Mouse (Mus musculus) splenic B cell, adult 2 months (primary cell): Measurements from ENCODE around the gene Kcnk18.

ENCODE experiments used
- DNase-seq: peaks from one replicate; pipeline ENCODE4 v3.0.0-alpha.2; 2011; ENCODE audit warnings: low read depth, low spot score
- H3K27me3 ChIP-seq: 2 replicates; pipeline ENCODE4 v1.6.1; 2012; ENCODE audit warnings: mild to moderate bottlenecking, low read length, moderate library complexity, mixed read lengths; ENCODE audit not compliant: control insufficient read depth, poor library complexity, insufficient read depth, severe bottlenecking
- H3K36me3 ChIP-seq: 2 replicates; pipeline ENCODE4 v1.6.1; 2012; ENCODE audit warnings: mild to moderate bottlenecking, low read length, moderate library complexity, mixed read lengths; ENCODE audit not compliant: control insufficient read depth, poor library complexity, insufficient read depth, severe bottlenecking

Kcnk18 gene

GRCm38 (mm10) chr19:59218991-59219390, at the start of gene Kcnk18:
Gene Kcnk18 (plus strand): TSS chr19:59219214.
- H3K27me3 ChIP-seq = no peaks in the 10 kb centered on the region
- DNase-seq = no peak
- no peaks in the 10 kb centered on the region for H3K36me3 ChIP-seq

GRCm38 (mm10) chr19:59169936-59170765, 48.9 kb upstream of the Kcnk18 start, which contains the start of gene Vax1:
Gene Vax1 (minus strand): TSS chr19:59170056.
- DNase-seq = no peak
- Histone ChIP-seq H3K27me3 (no peaks in the 10 kb centered on the region; the same call in 1 of the 2 replicates), H3K36me3 (no peaks in the 10 kb centered on the region)

- DNase-seq = no peak
Observed at GRCm38 (mm10) chr19:59170766-59171095, 48.3 kb upstream of the Kcnk18 start.

DNA sequence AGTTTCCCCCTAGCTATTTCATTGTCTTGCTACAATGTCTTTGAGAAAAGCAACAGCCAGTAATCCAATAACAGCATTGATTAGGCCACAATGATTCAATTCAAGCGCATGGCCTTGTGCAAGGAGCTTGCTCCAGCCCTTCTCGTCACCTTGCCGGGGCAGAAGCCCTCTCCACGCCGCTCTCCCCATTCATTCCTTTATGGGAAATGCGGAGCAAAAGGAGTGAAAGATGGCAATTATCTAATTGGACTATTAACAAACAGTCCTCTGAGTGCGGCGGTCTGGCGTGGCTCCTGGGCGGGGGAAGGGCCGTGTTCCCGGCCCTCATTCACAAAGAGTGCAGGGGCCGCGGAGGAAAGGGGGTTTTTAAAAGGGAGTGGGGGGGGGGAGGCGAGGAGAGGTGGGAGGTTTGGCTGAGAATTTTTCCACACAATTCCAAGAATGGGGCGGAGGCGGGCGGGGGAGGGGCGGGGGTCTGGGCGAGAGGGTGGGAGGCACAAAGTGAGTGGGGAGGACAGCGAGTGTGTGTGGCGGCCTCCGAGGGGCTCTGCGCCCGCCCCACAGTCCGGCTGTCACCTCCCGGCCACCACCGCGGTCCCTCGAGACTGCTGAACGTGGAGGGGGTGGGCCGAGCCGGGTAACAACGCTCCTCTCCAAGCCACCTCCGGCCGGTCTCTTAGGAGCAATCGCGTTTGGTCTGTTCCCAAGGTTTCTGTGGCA, 47.7 kb upstream of the Kcnk18 start:
- no peak for DNase-seq
- Histone ChIP-seq H3K36me3 (no peaks in the 10 kb centered on the region), H3K27me3 (no peaks in the 10 kb centered on the region; the same call in 1 of the 2 replicates)

More at GRCm38 (mm10) chr19:59170766-59171095, 48.3 kb upstream of the Kcnk18 start:
- no peaks in the 10 kb centered on the region for H3K36me3 ChIP-seq
- H3K27me3 ChIP-seq = no peaks in the 10 kb centered on the region; the same call in 1 of the 2 replicates

GRCm38 (mm10) chr19:59171871-59172245, 47.2 kb upstream of the Kcnk18 start:
- Histone ChIP-seq H3K36me3 (no peaks in the 10 kb centered on the region), H3K27me3 (no peaks in the 10 kb centered on the region; the same call in 1 of the 2 replicates)
- no peak for DNase-seq

GRCm38 (mm10) chr19:59172781-59173180, 46.2 kb upstream of the Kcnk18 start:
- DNase-seq = no peak
- Histone ChIP-seq H3K27me3 (no peaks in the 10 kb centered on the region; the same call in 1 of the 2 replicates), H3K36me3 (no peaks in the 10 kb centered on the region)

- no peak for DNase-seq
- Histone ChIP-seq H3K36me3 (no peaks in the 10 kb centered on the region), H3K27me3 (no peaks in the 10 kb centered on the region; the same call in 1 of the 2 replicates)
Observed at GRCm38 (mm10) chr19:59173341-59174015, 45.5 kb upstream of the Kcnk18 start.

DNA sequence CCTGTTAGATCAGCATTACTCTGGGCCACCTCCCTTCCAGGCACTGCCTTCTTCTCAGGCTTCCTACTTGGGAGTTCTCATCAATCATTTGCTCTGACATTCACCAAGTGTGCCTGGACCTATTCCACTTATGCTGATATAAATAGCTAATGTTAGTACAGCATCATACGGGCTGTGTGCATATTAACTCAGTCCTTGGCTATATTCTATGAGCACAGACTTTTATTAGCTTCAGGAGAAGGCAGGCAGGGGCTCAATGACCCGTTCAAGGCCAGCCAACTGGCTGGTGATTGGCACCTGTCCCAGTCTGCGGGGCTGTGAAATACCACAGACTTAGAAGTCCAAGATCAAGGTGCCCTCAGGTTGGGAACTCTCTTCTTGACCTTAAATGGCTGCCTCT, 35.0 kb upstream of the Kcnk18 start:
- H3K27me3 ChIP-seq = no peaks in the 10 kb centered on the region; the same call in 1 of the 2 replicates
- no peak for DNase-seq
- H3K36me3 ChIP-seq = no peaks in the 10 kb centered on the region

GRCm38 (mm10) chr19:59188981-59189380, 30.0 kb upstream of the Kcnk18 start:
- H3K27me3 ChIP-seq = peaks cover 2% of the 10 kb centered on the region; the same call in 1 of the 2 replicates
- no peak for DNase-seq
- no peaks in the 10 kb centered on the region for H3K36me3 ChIP-seq

DNA sequence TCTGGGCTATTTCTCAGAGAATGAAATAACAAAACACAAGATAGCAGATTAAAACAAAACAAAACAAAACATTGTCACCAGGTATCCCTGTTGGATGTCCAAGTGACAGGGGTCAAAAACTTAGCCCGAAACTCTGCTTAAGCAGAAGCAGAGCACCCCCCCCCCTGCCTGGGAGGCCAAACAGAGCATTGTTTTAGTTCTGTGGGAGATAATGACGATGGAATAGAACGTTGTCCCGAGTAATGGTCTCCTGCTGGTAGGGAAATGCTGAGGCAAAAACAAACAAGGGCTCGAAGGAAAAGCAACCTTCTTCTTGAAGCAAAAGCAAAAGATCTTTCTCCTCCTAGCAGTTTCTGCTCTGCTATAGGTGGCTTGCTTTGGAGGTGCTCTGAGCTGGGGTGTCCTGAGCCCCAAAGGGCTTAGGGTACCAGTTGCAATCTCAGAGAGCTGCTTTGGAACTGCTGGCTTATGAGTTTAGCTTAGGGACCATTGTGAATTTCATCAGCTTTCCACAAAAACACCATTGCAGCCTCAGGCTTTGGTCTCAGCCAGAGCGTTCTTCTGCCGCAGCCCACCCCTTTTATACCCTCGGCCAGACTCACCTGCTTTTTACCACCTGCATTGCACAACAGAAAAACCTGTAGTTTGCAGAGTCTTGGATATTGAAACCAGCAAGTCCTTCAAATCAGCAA, 28.4 kb upstream of the Kcnk18 start:
- Histone ChIP-seq H3K27me3 (peaks cover 2% of the 10 kb centered on the region; the same call in 1 of the 2 replicates), H3K36me3 (no peaks in the 10 kb centered on the region)
- DNase-seq = no peak

DNA sequence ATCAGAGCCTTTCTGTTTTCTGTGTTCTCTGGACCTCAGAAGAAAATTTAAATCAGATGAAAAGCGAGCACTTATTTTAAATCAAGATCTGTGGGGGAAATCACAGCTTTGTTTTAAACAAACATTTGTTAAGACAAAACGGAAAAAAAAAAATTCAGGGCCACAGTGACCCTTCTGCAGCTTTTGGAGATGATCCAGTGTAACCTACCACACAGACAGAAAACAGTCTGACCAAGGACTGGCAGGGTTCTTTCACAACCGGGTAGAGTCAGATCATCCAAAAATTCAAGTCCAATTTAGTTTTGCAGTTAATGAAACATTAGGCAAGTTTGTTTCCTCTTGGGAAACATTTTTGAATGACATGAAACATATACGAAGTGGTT, 27.9 kb upstream of the Kcnk18 start:
- H3K36me3 ChIP-seq = no peaks in the 10 kb centered on the region

DNA sequence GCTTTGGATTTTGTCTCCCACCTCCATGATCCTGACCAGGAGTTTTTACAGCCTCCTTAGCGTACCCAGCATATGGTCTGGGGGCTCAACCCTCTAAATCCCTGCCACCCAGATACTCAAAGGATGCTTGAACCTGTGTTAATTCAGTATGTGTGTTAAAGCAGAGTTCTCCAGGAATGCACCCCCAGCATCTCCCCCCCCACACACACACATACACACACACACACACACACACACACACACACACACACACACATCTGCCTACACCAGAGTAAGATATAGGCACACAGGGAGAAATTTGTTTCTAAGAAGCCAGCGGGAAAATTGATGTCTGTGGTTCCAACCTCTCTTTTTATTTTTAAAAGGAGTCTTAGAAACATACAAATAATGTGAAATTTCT, 26.5 kb upstream of the Kcnk18 start:
- peaks cover 2% of the 10 kb centered on the region; the same call in 1 of the 2 replicates for H3K27me3 ChIP-seq
- no peaks in the 10 kb centered on the region for H3K36me3 ChIP-seq
- no peak for DNase-seq

More for the DNA sequence above, 27.9 kb upstream of the Kcnk18 start:
- peaks cover 2% of the 10 kb centered on the region; the same call in 1 of the 2 replicates for H3K27me3 ChIP-seq
- DNase-seq = no peak

GRCm38 (mm10) chr19:59193456-59193855, 25.6 kb upstream of the Kcnk18 start:
- Histone ChIP-seq H3K36me3 (no peaks in the 10 kb centered on the region), H3K27me3 (0 out of 2 replicates have a peak, but pooled peaks cover 2% of the 10 kb centered on the region)
- no peak for DNase-seq
